Mouse (Mus musculus) liver, adult 2 months (tissue): ENCODE measurements around the gene Kcnd3. TPM values are rescaled to one million over a fixed set of nuclear protein-coding genes. Genes with fewer than 3 reads are reported as not detected.

ENCODE experiments used
- DNase-seq: peaks from one replicate; pipeline ENCODE4 v3.0.0-alpha.2; 2011; ENCODE audit warnings: low read depth, low spot score; ENCODE audit errors: extremely low read depth
- H3K27ac ChIP-seq: fragments of 200-500 bp; replicated peaks from 2 replicates; pipeline ENCODE4 v1.5.1; 2012; ENCODE audit warnings: low read depth, mild to moderate bottlenecking, control low read depth, inconsistent platforms, low read length; ENCODE audit not compliant: insufficient read depth
- H3K27me3 ChIP-seq: fragments of 200-500 bp; 2 replicates; pipeline ENCODE4 v1.6.1; 2012; ENCODE audit warnings: mild to moderate bottlenecking, moderate library complexity, low read length, inconsistent platforms; ENCODE audit not compliant: control insufficient read depth, insufficient read depth
- H3K36me3 ChIP-seq: fragments of 200-500 bp; 2 replicates; pipeline ENCODE4 v1.6.1; 2012; ENCODE audit warnings: low read length, inconsistent platforms; ENCODE audit not compliant: control insufficient read depth, insufficient read depth
- H3K4me1 ChIP-seq: fragments of 200-500 bp; 2 replicates; pipeline ENCODE4 v1.6.1; 2011; ENCODE audit warnings: low read length; ENCODE audit not compliant: control insufficient read depth, insufficient read depth
- H3K4me3 ChIP-seq: fragments of 200-500 bp; 2 replicates; pipeline ENCODE4 v1.5.1; 2011; ENCODE audit warnings: low read depth, mild to moderate bottlenecking, control low read depth, low read length, moderate library complexity; ENCODE audit not compliant: insufficient read depth
- H3K79me2 ChIP-seq: fragments of 200-500 bp; 2 replicates; pipeline ENCODE4 v1.6.1; 2012; ENCODE audit warnings: inconsistent platforms, mild to moderate bottlenecking, low read length, moderate library complexity; ENCODE audit not compliant: control insufficient read depth, insufficient read depth
- H3K9ac ChIP-seq: fragments of 200-500 bp; 2 replicates; pipeline ENCODE4 v1.6.1; 2012; ENCODE audit warnings: low read depth, mild to moderate bottlenecking, control low read depth, inconsistent platforms, low read length
- CTCF ChIP-seq: fragments of 200-500 bp; IDR thresholded peaks from 2 replicates; pipeline ENCODE4 v1.5.1; 2011; ENCODE audit warnings: low read depth, low read length, control low read depth
- POLR2A ChIP-seq: fragments of 200-500 bp; IDR thresholded peaks from 2 replicates; pipeline ENCODE4 v1.6.1; 2011; ENCODE audit warnings: low read length, control low read depth; ENCODE audit not compliant: insufficient read depth; ENCODE audit errors: extremely low read depth
- WGBS: fragments of 180-500 bp; shearing (Covaris S2); methylation state at CpG from one replicate; pipeline ENCODE4 v1.1.7; 2018; 5-methylcytosine and 5-hydroxymethylcytosine counted together
- polyA plus RNA-seq: library from polyadenylated mRNA; depleted of rRNA; stranded (reverse); fragments of >200 nt; gene quantifications from 2 replicates; pipeline ENCODE4 v1.2.3, GENCODE M21; 2012
- total RNA-seq: library from RNA; depleted of rRNA; stranded (reverse); fragments of >200 nt; gene quantifications from 2 replicates; pipeline ENCODE4 v1.2.3, GENCODE M21; 2014

Gene Kcnd3
- total and polyA plus RNA-seq, 2 experiments, result under 0.01 to 0.04 TPM

GRCm38 (mm10) chr3:105496216-105496615, 44.1 kb downstream of the Kcnd3 start:
- H3K4me1 ChIP-seq, result no peaks in the 10 kb centered on the region
- no peaks in the 10 kb centered on the region for H3K27me3 ChIP-seq
- DNase-seq, result no peak
- H3K9ac ChIP-seq, result no peak overlapping the region
- TF ChIP-seq POLR2A (no peak), CTCF (no peak)
- H3K27ac ChIP-seq, result no peak overlapping the region
- no peaks in the 10 kb centered on the region for H3K79me2 ChIP-seq
- WGBS, result 81% methylated on average over 7 of the region's 7 CpGs
- H3K4me3 ChIP-seq, result no peak overlapping the region
- no peaks in the 10 kb centered on the region for H3K36me3 ChIP-seq

DNA sequence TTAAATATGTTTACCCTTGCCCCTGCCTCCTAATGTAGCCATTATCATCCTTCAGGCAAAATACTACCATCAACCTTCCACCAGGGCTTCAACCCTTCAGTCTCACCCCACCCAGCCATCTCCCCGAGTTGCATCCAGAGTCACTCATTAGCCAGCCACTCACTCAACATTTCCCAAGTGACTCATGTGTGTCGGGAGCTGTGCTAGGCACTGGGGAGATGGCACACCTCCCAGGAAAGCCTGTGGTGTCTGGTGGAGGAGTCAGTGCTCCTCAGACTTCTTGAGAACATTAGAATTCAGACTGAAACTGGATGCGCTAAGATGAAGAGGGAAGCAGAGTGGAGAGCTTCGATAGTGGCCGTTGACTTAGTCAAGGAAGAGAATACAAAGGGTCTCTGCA, 44.8 kb downstream of the Kcnd3 start:
- no peaks in the 10 kb centered on the region for H3K4me1 ChIP-seq

GRCm38 (mm10) chr3:105501071-105501470, 48.9 kb downstream of the Kcnd3 start:
- H3K4me1 ChIP-seq, result no peaks in the 10 kb centered on the region

More for the DNA sequence above, 44.8 kb downstream of the Kcnd3 start:
- Histone ChIP-seq H3K4me3 (no peak overlapping the region), H3K9ac (no peak overlapping the region), H3K27me3 (no peaks in the 10 kb centered on the region), H3K79me2 (no peaks in the 10 kb centered on the region), H3K27ac (no peak overlapping the region), H3K36me3 (no peaks in the 10 kb centered on the region)
- 80% methylated on average over 5 of the region's 5 CpGs for WGBS
- no peak for DNase-seq
- TF ChIP-seq POLR2A, result no peak
- no peak for TF ChIP-seq CTCF

DNA sequence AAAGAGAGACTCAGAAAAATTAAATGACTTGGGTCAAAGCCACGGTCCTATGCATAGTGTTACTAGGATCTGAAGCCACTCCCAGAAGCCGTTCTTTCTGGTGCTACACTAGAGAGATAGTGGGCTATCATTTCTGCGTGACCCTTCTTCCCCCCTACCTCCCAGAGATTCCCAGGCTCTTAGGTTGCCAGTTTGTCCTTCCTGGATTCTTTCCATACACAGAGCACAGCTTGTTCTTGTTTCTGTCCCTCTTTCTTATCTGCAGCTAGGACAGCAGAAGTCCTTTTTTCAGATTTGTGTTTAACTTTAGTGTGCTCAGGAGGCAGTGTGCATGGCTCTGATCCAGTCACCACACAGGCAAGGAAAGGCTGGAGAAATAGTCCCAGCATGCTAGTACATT, 52.1 kb downstream of the Kcnd3 start:
- no peak overlapping the region for H3K4me3 ChIP-seq
- no peak for TF ChIP-seq CTCF
- TF ChIP-seq POLR2A, result no peak
- no peak for DNase-seq
- H3K27me3 ChIP-seq, result no peaks in the 10 kb centered on the region
- no peaks in the 10 kb centered on the region for H3K79me2 ChIP-seq
- H3K27ac ChIP-seq, result no peak overlapping the region
- WGBS, result 50% methylated on average over 3 of the region's 3 CpGs
- no peaks in the 10 kb centered on the region for H3K36me3 ChIP-seq
- no peaks in the 10 kb centered on the region for H3K4me1 ChIP-seq
- no peak overlapping the region for H3K9ac ChIP-seq

More at GRCm38 (mm10) chr3:105501071-105501470, 48.9 kb downstream of the Kcnd3 start:
- DNase-seq, result no peak
- H3K4me3 ChIP-seq, result no peak overlapping the region
- H3K9ac ChIP-seq, result no peak overlapping the region
- no peaks in the 10 kb centered on the region for H3K36me3 ChIP-seq
- TF ChIP-seq POLR2A, result no peak
- no peak for TF ChIP-seq CTCF
- no peak overlapping the region for H3K27ac ChIP-seq
- H3K79me2 ChIP-seq, result no peaks in the 10 kb centered on the region
- H3K27me3 ChIP-seq, result no peaks in the 10 kb centered on the region
- 70% methylated on average over 1 of the region's 1 CpGs for WGBS

GRCm38 (mm10) chr3:105505161-105505872, 53.2 kb downstream of the Kcnd3 start:
- TF ChIP-seq CTCF, result no peak
- no peak for TF ChIP-seq POLR2A
- Histone ChIP-seq H3K9ac (no peak overlapping the region), H3K4me3 (no peak overlapping the region), H3K79me2 (no peaks in the 10 kb centered on the region), H3K36me3 (no peaks in the 10 kb centered on the region), H3K27me3 (no peaks in the 10 kb centered on the region), H3K27ac (no peak overlapping the region), H3K4me1 (no peaks in the 10 kb centered on the region)
- DNase-seq, result no peak
- WGBS, result 77% methylated on average over 15 of the region's 15 CpGs

DNA sequence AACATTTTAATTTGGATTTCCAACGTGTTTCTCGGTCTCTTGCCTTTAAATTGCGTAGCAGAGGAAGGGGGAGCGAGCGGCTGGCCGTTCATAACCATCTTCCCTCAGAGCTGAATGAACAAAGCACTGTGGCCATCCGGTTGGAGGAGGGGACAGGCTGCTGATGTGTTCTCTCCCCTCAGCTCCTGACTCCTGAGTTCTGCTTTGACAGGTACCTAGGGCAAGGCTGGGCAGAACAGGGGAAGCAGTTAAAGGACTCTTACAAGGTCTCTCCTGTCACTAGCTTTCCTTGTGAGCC, 53.7 kb downstream of the Kcnd3 start:
- TF ChIP-seq POLR2A (no peak), CTCF (no peak)
- DNase-seq, result no peak
- Histone ChIP-seq H3K36me3 (no peaks in the 10 kb centered on the region), H3K79me2 (no peaks in the 10 kb centered on the region), H3K27me3 (no peaks in the 10 kb centered on the region), H3K9ac (no peak overlapping the region), H3K27ac (no peak overlapping the region), H3K4me1 (no peaks in the 10 kb centered on the region), H3K4me3 (no peak overlapping the region)
- WGBS, result 66% methylated on average over 7 of the region's 7 CpGs
